8 mouse cellular contexts compared by ENCODE assay signal in the genomic region with DNA sequence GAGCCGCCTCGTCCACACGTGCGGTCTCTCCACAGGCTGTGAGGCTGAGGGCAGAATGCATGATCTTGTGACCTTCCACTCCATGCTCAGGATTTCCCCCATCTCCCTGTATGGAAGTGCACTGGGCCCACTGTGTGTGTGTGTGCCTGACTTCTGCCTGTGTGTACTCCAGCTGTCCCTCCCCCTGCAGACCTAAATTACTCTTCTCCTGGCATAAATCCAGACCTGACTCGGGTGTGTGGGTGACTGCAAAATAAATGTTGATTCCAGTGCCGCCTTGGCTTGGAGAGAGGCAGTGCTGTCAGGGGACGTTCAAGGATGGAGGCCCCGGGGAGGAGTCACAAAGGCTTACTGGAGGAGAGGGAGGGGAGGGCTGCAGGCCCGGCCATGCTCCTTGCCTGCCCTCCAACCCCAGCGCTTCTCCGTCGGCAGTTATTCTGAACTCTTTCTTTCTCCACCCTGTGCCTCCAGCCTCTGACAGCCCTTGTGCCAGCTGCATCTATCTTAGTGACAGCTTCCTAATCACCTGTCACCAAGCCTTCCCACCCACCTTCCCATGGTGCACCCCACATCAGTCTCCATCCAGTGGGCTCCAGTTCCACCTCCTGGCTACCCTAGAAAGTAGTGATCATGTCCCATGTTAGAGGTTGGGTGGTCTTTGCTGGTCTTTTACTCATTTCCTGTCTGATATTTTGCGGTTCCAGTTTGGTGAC. TPM values are rescaled to one million over a fixed set of nuclear protein-coding genes. Genes with fewer than 3 reads are reported as not detected.
A peak's percentile ranks its signal among the peaks of the same experiment; 100 is the strongest.
DNase-seq lines count a peak whose midpoint lies in the region; ATAC-seq lines count a peak whose summit lies in the region.
"Had no signal": no experiment of that assay in that cellular context is flagged by ENCODE, and none has a peak within 500 bp of the region (broad histone marks: within the 10 kb centered on the region; RNA-seq: fewer than 3 reads in every experiment).

No protein-coding gene starts in this region.

- no peaks in the 10 kb centered on the region for H3K27me3 ChIP-seq in liver, embryonic 12.5 days (replicated peaks)

- no peak overlapping the region for H3K4me2 ChIP-seq in liver, embryonic 12.5 days

- H3K27ac ChIP-seq in liver, embryonic 12.5 days, result peak overlapping the region; percentile 46
- H3K27ac ChIP-seq: liver, embryonic 14.5 days had no signal

- peak; percentile 16 for ATAC-seq in granulocyte monocyte progenitor cell, adult 5-6 weeks (replicated peaks; ENCODE audit: poor library complexity, severe bottlenecking)
- no peak for ATAC-seq in liver, embryonic 12.5 days
- ATAC-seq in CD4-positive, CD25-positive, alpha-beta regulatory T cell, adult 4 months, result no peak

- no peak overlapping the region for H3K9ac ChIP-seq in liver, embryonic 12.5 days
- H3K9ac ChIP-seq: liver, embryonic 14.5 days had no signal

- no peak overlapping the region for H3K4me3 ChIP-seq in liver, embryonic 12.5 days

- no peaks in the 10 kb centered on the region for H3K9me3 ChIP-seq in liver, embryonic 12.5 days (replicated peaks)

- H3K36me3 ChIP-seq in liver, embryonic 12.5 days, result no peaks in the 10 kb centered on the region

- 29% methylated on average over 13 of the region's 13 CpGs for WGBS in liver, embryonic 12.5 days (ENCODE audit: insufficient replicate concordance)

- H3K4me1 ChIP-seq in liver, embryonic 12.5 days, result peaks cover 61% of the 10 kb centered on the region

- peak; percentile 60 for DNase-seq in Muller cell, postnatal 12 days (ENCODE audit: inconsistent ontology term)
- DNase-seq in adrenal gland, postnatal 36 days, result peak; percentile 67 to 77
- peak; percentile 48 to 64 for DNase-seq in kidney, adult 8-10 months
- DNase-seq in retina, postnatal 7 days (ENCODE audit: low read depth, low spot score), result peak; percentile 20

RNA-seq across cellular contexts. Expression of gene Zfp710, which starts 45.2 kb away (rescaled TPM):
- 10 to 100 TPM; 14.2 to 15.5 TPM for total RNA-seq in adrenal gland, postnatal 36 days (2021)
- 26.7 and 27.6 TPM in 2 replicates for total RNA-seq in granulocyte monocyte progenitor cell, adult 5-6 weeks (2014; fragmentation: Nextera tagmentation)
- 13.7 and 24.3 TPM in 2 replicates for total RNA-seq in granulocyte monocyte progenitor cell, adult 5-6 weeks (2017)
- 7.2 and 8.9 TPM in 2 replicates for polyA plus RNA-seq in liver, embryonic 12.5 days (2016; fragmentation: Nextera tagmentation; extraction: Ambion mirVana)
- polyA plus RNA-seq in CD4-positive, CD25-positive, alpha-beta regulatory T cell, adult 4 months (2017; shearing (Covaris generic)), result 1 to 10 TPM; 4.1 to 7.0 TPM

RNA-seq across cellular contexts. Expression of gene Idh2, which starts 45.4 kb away (rescaled TPM):
- total RNA-seq in adrenal gland, postnatal 36 days (2021), result 100 to 1,000 TPM; 148 to 188 TPM
- 259 and 298 TPM in 2 replicates for total RNA-seq in granulocyte monocyte progenitor cell, adult 5-6 weeks (2014; fragmentation: Nextera tagmentation)
- 338 and 368 TPM in 2 replicates for total RNA-seq in granulocyte monocyte progenitor cell, adult 5-6 weeks (2017)
- polyA plus RNA-seq in liver, embryonic 12.5 days (2016; fragmentation: Nextera tagmentation; extraction: Ambion mirVana), result 158 and 160 TPM in 2 replicates
- 10 to 100 TPM; 22.4 to 23.9 TPM for polyA plus RNA-seq in CD4-positive, CD25-positive, alpha-beta regulatory T cell, adult 4 months (2017; shearing (Covaris generic))

Comparison
In these comparisons a context has a peak if more than half of its experiments do, and no peak if none do; other contexts are left out.
1. DNase-seq: peak in every context shown above with its lines; median percentile 72 in adrenal gland, postnatal 36 days; 60 in Muller cell, postnatal 12 days; 56 in kidney, adult 8-10 months; 20 in retina, postnatal 7 days.